Mouse (Mus musculus) embryonic facial prominence, embryonic 11.5 days (tissue): ENCODE measurements around the gene T. TPM values are rescaled to one million over a fixed set of nuclear protein-coding genes. Genes with fewer than 3 reads are reported as not detected.

Experiments
- ATAC-seq: fragments of 200-750 bp; cut with Nextera tagmentation; replicated peaks from 2 replicates; pipeline ENCODE4 v1.8.0; 2017; ENCODE audit warnings: low read depth; ENCODE audit not compliant: insufficient number of reproducible peaks, low FRiP score, low TSS enrichment
- DNase-seq: peaks from one replicate; pipeline ENCODE4 v3.0.0-alpha.2; 2015; ENCODE audit warnings: low spot score
- H3K27ac ChIP-seq: fragments of 300-500 bp; sonication (generic); replicated peaks from 2 replicates; pipeline ENCODE4 v1.5.1; 2014; ENCODE audit warnings: mild to moderate bottlenecking, low read depth, low read length, control low read depth
- H3K27me3 ChIP-seq: fragments of 300-500 bp; sonication (generic); 2 replicates; pipeline ENCODE4 v1.6.1; 2014; ENCODE audit warnings: mild to moderate bottlenecking, low read length, moderate library complexity, mixed read lengths; ENCODE audit not compliant: control insufficient read depth, insufficient read depth
- H3K36me3 ChIP-seq: fragments of 300-500 bp; sonication (generic); replicated peaks from 2 replicates; pipeline ENCODE4 v1.6.1; 2014; ENCODE audit warnings: low read depth, mild to moderate bottlenecking, low read length, moderate library complexity, mixed read lengths; ENCODE audit not compliant: control insufficient read depth, insufficient read depth
- H3K4me1 ChIP-seq: fragments of 300-500 bp; sonication (generic); 2 replicates; pipeline ENCODE4 v1.6.1; 2014; ENCODE audit warnings: low read length, mixed read lengths; ENCODE audit not compliant: control insufficient read depth, insufficient read depth
- H3K4me2 ChIP-seq: fragments of 300-500 bp; sonication (generic); 2 replicates; pipeline ENCODE4 v1.6.1; 2014; ENCODE audit warnings: low read depth, mild to moderate bottlenecking, control low read depth, low read length, moderate library complexity
- H3K4me3 ChIP-seq: fragments of 300-500 bp; sonication (generic); 2 replicates; pipeline ENCODE4 v1.5.1; 2014; ENCODE audit warnings: low read depth, low read length, control low read depth
- H3K9ac ChIP-seq: fragments of 300-500 bp; sonication (generic); replicated peaks from 2 replicates; pipeline ENCODE4 v1.6.1; 2014; ENCODE audit warnings: mild to moderate bottlenecking, control low read depth, low read length
- H3K9me3 ChIP-seq: fragments of 300-500 bp; sonication (generic); replicated peaks from 2 replicates; pipeline ENCODE4 v1.6.1; 2016; ENCODE audit warnings: mild to moderate bottlenecking, low read length, inconsistent platforms, mixed read lengths; ENCODE audit not compliant: control insufficient read depth
- WGBS: fragments of 180-500 bp; shearing (Covaris S2); extraction: QIAGEN DNeasy Blood & Tissue Kit; methylation state at CpG from one replicate; pipeline ENCODE4 v1.1.7; 2014; 5-methylcytosine and 5-hydroxymethylcytosine counted together
- polyA plus RNA-seq: library from polyadenylated mRNA; unstranded; fragments of >200 nt; fragmentation: Nextera tagmentation; extraction: Ambion mirVana; gene quantifications from 2 replicates; pipeline ENCODE4 v1.2.1, GENCODE M21; 2014

The T gene
- polyA plus RNA-seq, 1 experiment from 2014 or later: 0.27 TPM

DNA sequence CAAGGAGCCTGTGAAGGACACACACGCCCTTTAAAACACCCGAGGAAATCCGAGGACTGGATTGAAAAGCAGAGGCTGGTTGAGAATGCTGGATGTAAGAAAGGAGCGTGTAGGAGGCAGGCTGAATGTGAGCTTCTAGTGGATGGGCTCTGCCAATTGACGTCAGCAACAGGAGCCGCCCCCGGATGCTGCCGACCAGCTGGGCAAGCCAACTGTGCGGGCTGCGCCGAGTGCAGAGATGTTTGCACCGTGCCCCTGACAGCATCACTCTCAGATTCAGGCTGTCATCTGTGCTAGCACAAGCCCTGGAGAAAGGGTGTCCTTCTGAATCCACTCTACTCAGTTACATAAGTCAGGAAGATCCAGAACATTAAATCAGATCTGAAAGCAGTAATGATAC, 53.6 kb downstream of the T start:
- H3K27ac ChIP-seq: no peak overlapping the region
- ATAC-seq: no peak
- H3K27me3 ChIP-seq: no peaks in the 10 kb centered on the region
- no peak overlapping the region for H3K4me2 ChIP-seq
- no peak overlapping the region for H3K9ac ChIP-seq
- H3K4me1 ChIP-seq: no peaks in the 10 kb centered on the region
- H3K4me3 ChIP-seq: no peak overlapping the region
- no peaks in the 10 kb centered on the region for H3K9me3 ChIP-seq
- no peak for DNase-seq
- WGBS: 67% methylated on average over 12 of the region's 12 CpGs
- no peaks in the 10 kb centered on the region for H3K36me3 ChIP-seq

DNA sequence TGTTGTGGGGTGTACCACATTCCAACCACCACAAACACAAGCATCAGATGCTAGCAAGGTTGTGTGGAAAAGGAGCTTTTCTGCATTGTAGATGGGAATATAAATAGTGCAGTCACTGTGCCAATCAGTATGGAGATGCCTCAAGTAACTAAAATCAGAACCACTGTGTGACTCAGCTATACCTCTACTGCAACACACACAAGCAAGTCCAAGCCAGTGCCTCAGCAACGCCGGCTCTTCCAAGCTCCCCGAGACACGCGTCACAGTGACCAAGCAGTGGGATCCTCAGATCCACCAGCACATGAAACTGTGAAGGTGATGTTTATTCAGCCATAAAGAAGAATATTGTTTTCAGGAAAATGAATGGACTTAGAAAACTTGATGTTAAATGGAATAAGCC, 56.7 kb downstream of the T start:
- Histone ChIP-seq H3K27ac (no peak overlapping the region), H3K36me3 (no peaks in the 10 kb centered on the region), H3K4me1 (no peaks in the 10 kb centered on the region), H3K9me3 (no peaks in the 10 kb centered on the region), H3K27me3 (no peaks in the 10 kb centered on the region), H3K4me2 (no peak overlapping the region), H3K9ac (no peak overlapping the region), H3K4me3 (no peak overlapping the region)
- ATAC-seq (no peak), DNase-seq (no peak)
- 92% methylated on average over 5 of the region's 5 CpGs for WGBS

Other genes starting within 250 kb of the T start
- gene Ccr6, start 198.4 kb upstream of the T start, polyA plus RNA-seq: not detected in 2 replicates
- 106 and 124 TPM in 2 replicates for gene Mpc1, start 151.5 kb upstream of the T start, polyA plus RNA-seq
- 47.5 and 48.3 TPM in 2 replicates for gene Sft2d1, start 123.3 kb upstream of the T start, polyA plus RNA-seq
- 0.31 and 0.49 TPM in 2 replicates for gene Prr18, start 97.0 kb upstream of the T start, polyA plus RNA-seq
- 0.74 and 1.2 TPM in 2 replicates for gene T2, start 78.4 kb upstream of the T start, polyA plus RNA-seq
- 1.9 and 3.0 TPM in 2 replicates for gene Pde10a, start 90.9 kb downstream of the T start, polyA plus RNA-seq
- not detected in 2 replicates for gene Gm17087, start 132.5 kb downstream of the T start, polyA plus RNA-seq